Mouse (Mus musculus) adrenal gland, postnatal 25 days (tissue): ENCODE data around the gene Vwa7. TPM values are rescaled to one million over a fixed set of nuclear protein-coding genes. Genes with fewer than 3 reads are reported as not detected.
A peak's percentile ranks its signal among the peaks of the same experiment; 100 is the strongest.
"Not testable (repeated sequence)": the region's sequence is repeated elsewhere in the genome, so short reads cannot be mapped to it uniquely, and the experiment has no call there.

Experiments
- DNase-seq: peaks from one replicate; pipeline ENCODE4 v3.0.0; 2021; ENCODE audit warnings: mixed read lengths
- long read RNA-seq: library from polyadenylated mRNA; stranded (forward); transcript quantifications from one replicate; pipeline ENCODE4 v2.0.0, GENCODE M21; 2021
- total RNA-seq: library from RNA; stranded (reverse); gene quantifications from 2 replicates; pipeline ENCODE4 v1.2.3, GENCODE M21; 2021

The Vwa7 gene
- total RNA-seq, result 0.57 and 0.97 TPM in 2 replicates
- long read RNA-seq, partial matches to known transcripts, result 0 of 1 reads
- long read RNA-seq, other reads (novel, unspliced or antisense), result 1 of 1 reads

GRCm38 (mm10) chr17:35016376-35016775 lies at the start of gene Vwa7:
TSS of gene Vwa7 (plus strand) at chr17:35016579.
- DNase-seq, result peak; percentile 67

- DNase-seq, result not testable (repeated sequence)
Measured at GRCm38 (mm10) chr17:34969822-34970221, 46.6 kb upstream of the Vwa7 start, which contains the start of gene Gm20481. TSS of gene Gm20481 (plus strand) at chr17:34969912.

- DNase-seq, result not testable (repeated sequence)
Measured at GRCm38 (mm10) chr17:34970850-34971249, 45.5 kb upstream of the Vwa7 start.

GRCm38 (mm10) chr17:34971694-34972068 lies 44.7 kb upstream of the Vwa7 start:
- DNase-seq, result not testable (repeated sequence)

GRCm38 (mm10) chr17:34972069-34972749 lies 44.2 kb upstream of the Vwa7 start, which contains the start of the genes Hspa1a and Hspa1l:
TSS of gene Hspa1a (minus strand) at chr17:34972156.
TSS of gene Hspa1l (plus strand) at chr17:34972703.
- DNase-seq, result peak; percentile 79

GRCm38 (mm10) chr17:34975581-34976492 lies 40.5 kb upstream of the Vwa7 start:
- peak; percentile 57 for DNase-seq

- DNase-seq, result no peak
Measured at GRCm38 (mm10) chr17:34977000-34977399, 39.4 kb upstream of the Vwa7 start.

- no peak for DNase-seq
Measured at GRCm38 (mm10) chr17:34978239-34978638, 38.1 kb upstream of the Vwa7 start.

- DNase-seq, result no peak
Measured at GRCm38 (mm10) chr17:34979631-34980030, 36.7 kb upstream of the Vwa7 start.

GRCm38 (mm10) chr17:34980655-34981054 lies 35.7 kb upstream of the Vwa7 start:
- DNase-seq, result no peak

GRCm38 (mm10) chr17:34981690-34982180 lies 34.6 kb upstream of the Vwa7 start, which contains the start of gene Lsm2:
TSS of gene Lsm2 (plus strand) at chr17:34981862.
- peak; percentile 88 for DNase-seq

- no peak for DNase-seq
Measured at GRCm38 (mm10) chr17:34982328-34982727, 34.1 kb upstream of the Vwa7 start.

- DNase-seq, result no peak
Measured at GRCm38 (mm10) chr17:34984218-34984617, 32.2 kb upstream of the Vwa7 start.

GRCm38 (mm10) chr17:34994751-34995150 lies 21.6 kb upstream of the Vwa7 start:
- no peak for DNase-seq

GRCm38 (mm10) chr17:34995192-34995591 lies 21.2 kb upstream of the Vwa7 start:
- not testable (repeated sequence) for DNase-seq

- not testable (repeated sequence) for DNase-seq
Measured at GRCm38 (mm10) chr17:34995927-34996326, 20.5 kb upstream of the Vwa7 start.

- DNase-seq, result no peak
Measured at GRCm38 (mm10) chr17:34996411-34997141, 19.8 kb upstream of the Vwa7 start.

GRCm38 (mm10) chr17:34997142-34997483 lies 19.3 kb upstream of the Vwa7 start:
- DNase-seq, result no peak

- DNase-seq, result no peak
Measured at GRCm38 (mm10) chr17:34998526-34999430, 17.6 kb upstream of the Vwa7 start.

- not testable (repeated sequence) for DNase-seq
Measured at GRCm38 (mm10) chr17:34999871-35000716, 16.3 kb upstream of the Vwa7 start.
